Mouse (Mus musculus) intestine, embryonic 14.5 days (tissue): ENCODE measurements around the gene Slc7a11. TPM values are rescaled to one million over a fixed set of nuclear protein-coding genes. Genes with fewer than 3 reads are reported as not detected.

Experiments
- ATAC-seq: fragments of 200-750 bp; cut with Nextera tagmentation; replicated peaks from 2 replicates; pipeline ENCODE4 v1.8.0; 2017; ENCODE audit warnings: low read depth, moderate number of reproducible peaks, moderate TSS enrichment, moderate library complexity; ENCODE audit not compliant: low FRiP score, low TSS enrichment
- DNase-seq: peaks from one replicate; pipeline ENCODE4 v3.0.0-alpha.2; 2018; ENCODE audit warnings: low spot score
- H3K27ac ChIP-seq: fragments of 300-500 bp; sonication (generic); 2 replicates; pipeline ENCODE4 v1.5.1; 2014; ENCODE audit warnings: low read depth, mild to moderate bottlenecking, control low read depth
- H3K27me3 ChIP-seq: fragments of 300-500 bp; sonication (generic); replicated peaks from 2 replicates; pipeline ENCODE4 v1.6.1; 2014; ENCODE audit warnings: low read length, control low read depth; ENCODE audit not compliant: control insufficient read depth, insufficient read depth
- H3K36me3 ChIP-seq: fragments of 300-500 bp; sonication (generic); 2 replicates; pipeline ENCODE4 v1.6.1; 2014; ENCODE audit warnings: low read length, control low read depth; ENCODE audit not compliant: control insufficient read depth, insufficient read depth
- H3K4me1 ChIP-seq: fragments of 300-500 bp; sonication (generic); replicated peaks from 2 replicates; pipeline ENCODE4 v1.6.1; 2014; ENCODE audit warnings: low read length, control low read depth, mixed read lengths; ENCODE audit not compliant: control insufficient read depth, insufficient read depth
- H3K4me2 ChIP-seq: fragments of 300-500 bp; sonication (generic); 2 replicates; pipeline ENCODE4 v1.6.1; 2014; ENCODE audit warnings: low read length
- H3K4me3 ChIP-seq: fragments of 300-500 bp; sonication (generic); 2 replicates; pipeline ENCODE4 v1.5.1; 2014; ENCODE audit warnings: low read depth, low read length, control low read depth, mixed read lengths
- H3K9ac ChIP-seq: fragments of 300-500 bp; sonication (generic); 2 replicates; pipeline ENCODE4 v1.6.1; 2014; ENCODE audit warnings: mild to moderate bottlenecking, low read length
- H3K9me3 ChIP-seq: fragments of 300-500 bp; sonication (generic); 2 replicates; pipeline ENCODE4 v1.6.1; 2016; ENCODE audit warnings: low read length, control low read depth; ENCODE audit not compliant: control insufficient read depth
- WGBS: fragments of 180-500 bp; shearing (Covaris S2); extraction: QIAGEN DNeasy Blood & Tissue Kit; methylation state at CpG from one replicate; pipeline ENCODE4 v1.1.7; 2014; 5-methylcytosine and 5-hydroxymethylcytosine counted together
- polyA plus RNA-seq: library from polyadenylated mRNA; unstranded; fragments of >200 nt; fragmentation: Nextera tagmentation; extraction: Ambion mirVana; gene quantifications from 2 replicates; pipeline ENCODE4 v1.2.1, GENCODE M21; 2014

Gene Slc7a11
- polyA plus RNA-seq, 1 experiment from 2014 or later = 0.24 TPM

GRCm38 (mm10) chr3:50275023-50275422 is 168.4 kb downstream of the Slc7a11 start:
- Histone ChIP-seq H3K4me1 (no peaks in the 10 kb centered on the region), H3K4me3 (no peak overlapping the region), H3K36me3 (no peaks in the 10 kb centered on the region), H3K9ac (no peak overlapping the region), H3K4me2 (no peak overlapping the region), H3K27ac (no peak overlapping the region), H3K9me3 (no peaks in the 10 kb centered on the region), H3K27me3 (no peaks in the 10 kb centered on the region)
- ATAC-seq (no peak), DNase-seq (no peak)
- 77% methylated on average over 2 of the region's 2 CpGs for WGBS

GRCm38 (mm10) chr3:50272222-50272621 is 171.2 kb downstream of the Slc7a11 start:
- H3K4me1 ChIP-seq = no peaks in the 10 kb centered on the region
- no peak overlapping the region for H3K27ac ChIP-seq
- no peak for ATAC-seq
- no peaks in the 10 kb centered on the region for H3K27me3 ChIP-seq
- no peak overlapping the region for H3K4me2 ChIP-seq
- H3K9me3 ChIP-seq = no peaks in the 10 kb centered on the region
- DNase-seq = no peak
- H3K36me3 ChIP-seq = no peaks in the 10 kb centered on the region
- no peak overlapping the region for H3K4me3 ChIP-seq
- H3K9ac ChIP-seq = no peak overlapping the region

GRCm38 (mm10) chr3:50269680-50270079 is 173.7 kb downstream of the Slc7a11 start:
- Histone ChIP-seq H3K4me2 (no peak overlapping the region), H3K36me3 (no peaks in the 10 kb centered on the region), H3K9ac (no peak overlapping the region), H3K9me3 (no peaks in the 10 kb centered on the region), H3K4me1 (no peaks in the 10 kb centered on the region), H3K4me3 (no peak overlapping the region), H3K27ac (no peak overlapping the region), H3K27me3 (no peaks in the 10 kb centered on the region)
- WGBS = 83% methylated on average over 4 of the region's 4 CpGs
- no peak for ATAC-seq
- no peak for DNase-seq

GRCm38 (mm10) chr3:50262547-50263087 is 180.8 kb downstream of the Slc7a11 start:
- WGBS = 45% methylated on average over 2 of the region's 2 CpGs
- Histone ChIP-seq H3K36me3 (no peaks in the 10 kb centered on the region), H3K4me2 (no peak overlapping the region), H3K4me1 (0 out of 2 replicates have a peak, but pooled peaks cover 3% of the 10 kb centered on the region), H3K9ac (no peak overlapping the region), H3K9me3 (no peaks in the 10 kb centered on the region), H3K4me3 (no peak overlapping the region), H3K27ac (no peak overlapping the region), H3K27me3 (no peaks in the 10 kb centered on the region)
- DNase-seq = no peak
- peak; percentile 8; the same call in 1 of the 2 replicates for ATAC-seq

GRCm38 (mm10) chr3:50262066-50262465 is 181.3 kb downstream of the Slc7a11 start:
- Histone ChIP-seq H3K36me3 (no peaks in the 10 kb centered on the region), H3K9me3 (no peaks in the 10 kb centered on the region), H3K27ac (no peak overlapping the region), H3K9ac (no peak overlapping the region), H3K27me3 (no peaks in the 10 kb centered on the region), H3K4me1 (0 out of 2 replicates have a peak, but pooled peaks cover 3% of the 10 kb centered on the region), H3K4me3 (no peak overlapping the region), H3K4me2 (no peak overlapping the region)
- DNase-seq (no peak), ATAC-seq (peak; percentile 80)
- 62% methylated on average over 2 of the region's 2 CpGs for WGBS

- Histone ChIP-seq H3K4me1 (0 out of 2 replicates have a peak, but pooled peaks cover 3% of the 10 kb centered on the region), H3K27ac (no peak overlapping the region), H3K4me3 (no peak overlapping the region), H3K27me3 (no peaks in the 10 kb centered on the region), H3K4me2 (no peak overlapping the region), H3K36me3 (no peaks in the 10 kb centered on the region), H3K9me3 (no peaks in the 10 kb centered on the region), H3K9ac (no peak overlapping the region)
- DNase-seq = no peak
- WGBS = 93% methylated on average over 1 of the region's 1 CpGs
- no peak for ATAC-seq
Observed at GRCm38 (mm10) chr3:50260667-50261066, 182.7 kb downstream of the Slc7a11 start.

GRCm38 (mm10) chr3:50258852-50259251 is 184.6 kb downstream of the Slc7a11 start:
- H3K27me3 ChIP-seq = no peaks in the 10 kb centered on the region
- ATAC-seq (no peak), DNase-seq (no peak)
- no peak overlapping the region for H3K27ac ChIP-seq
- 78% methylated on average over 4 of the region's 4 CpGs for WGBS
- no peak overlapping the region for H3K9ac ChIP-seq
- H3K36me3 ChIP-seq = no peaks in the 10 kb centered on the region
- H3K4me1 ChIP-seq = 0 out of 2 replicates have a peak, but pooled peaks cover 2% of the 10 kb centered on the region
- no peak overlapping the region for H3K4me3 ChIP-seq
- no peaks in the 10 kb centered on the region for H3K9me3 ChIP-seq
- no peak overlapping the region for H3K4me2 ChIP-seq

- DNase-seq (no peak), ATAC-seq (no peak)
- WGBS = 81% methylated on average over 6 of the region's 6 CpGs
Observed at GRCm38 (mm10) chr3:50249598-50250300, 193.7 kb downstream of the Slc7a11 start.

GRCm38 (mm10) chr3:50235990-50236389 is 207.4 kb downstream of the Slc7a11 start:
- DNase-seq (no peak), ATAC-seq (no peak)
- Histone ChIP-seq H3K9me3 (no peaks in the 10 kb centered on the region), H3K4me2 (no peak overlapping the region), H3K27me3 (no peaks in the 10 kb centered on the region), H3K36me3 (no peaks in the 10 kb centered on the region), H3K9ac (no peak overlapping the region), H3K27ac (no peak overlapping the region), H3K4me3 (no peak overlapping the region), H3K4me1 (no peaks in the 10 kb centered on the region)
- WGBS = 85% methylated on average over 3 of the region's 3 CpGs

More at GRCm38 (mm10) chr3:50249598-50250300, 193.7 kb downstream of the Slc7a11 start:
- H3K9me3 ChIP-seq = no peaks in the 10 kb centered on the region
- H3K4me3 ChIP-seq = no peak overlapping the region
- H3K4me1 ChIP-seq = no peaks in the 10 kb centered on the region
- no peaks in the 10 kb centered on the region for H3K36me3 ChIP-seq
- no peak overlapping the region for H3K4me2 ChIP-seq
- H3K27me3 ChIP-seq = no peaks in the 10 kb centered on the region
- no peak overlapping the region for H3K9ac ChIP-seq
- no peak overlapping the region for H3K27ac ChIP-seq
